Mouse (Mus musculus): ENCODE measurements around the gene Ccdc7a. TPM values are rescaled to one million over a fixed set of nuclear protein-coding genes. Genes with fewer than 3 reads are reported as not detected.

The Ccdc7a gene
- total RNA-seq (2023; ENCODE audit: inconsistent age): not detected in 4 replicates

GRCm38 (mm10) chr8:129065417-129065816, at the start of gene Ccdc7a:
TSS of gene Ccdc7a (minus strand) at chr8:129065517.

DNA sequence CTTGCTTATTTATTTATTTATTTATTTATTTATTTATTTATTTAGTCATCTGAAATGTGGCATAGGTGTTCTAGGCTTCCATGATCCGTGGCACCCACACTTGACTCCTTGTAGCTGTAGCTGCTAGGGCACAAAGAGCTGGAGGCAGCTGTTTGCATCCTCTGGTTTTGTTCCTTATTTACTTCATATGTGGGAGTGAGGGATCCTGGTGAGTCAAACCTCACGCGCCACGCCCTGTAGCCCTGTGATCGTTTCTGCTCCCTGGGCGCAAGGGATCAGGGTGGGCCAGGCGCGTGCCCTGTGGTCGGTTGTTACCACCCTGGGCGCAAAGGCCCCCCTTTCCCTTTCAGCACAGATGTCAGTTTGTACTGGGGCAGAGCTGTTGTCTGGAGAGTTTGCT, 1.5 kb upstream of the Ccdc7a start, which contains the start of gene Ccdc7b:
Gene Ccdc7b, plus strand, starts transcription at position 301 of the 400 bp plus-strand sequence.

GRCm38 (mm10) chr8:128798594-128798993, 266.7 kb downstream of the Ccdc7a start, which contains the start of gene Gm3952:
TSS of gene Gm3952 (minus strand) at chr8:128798694.

DNA sequence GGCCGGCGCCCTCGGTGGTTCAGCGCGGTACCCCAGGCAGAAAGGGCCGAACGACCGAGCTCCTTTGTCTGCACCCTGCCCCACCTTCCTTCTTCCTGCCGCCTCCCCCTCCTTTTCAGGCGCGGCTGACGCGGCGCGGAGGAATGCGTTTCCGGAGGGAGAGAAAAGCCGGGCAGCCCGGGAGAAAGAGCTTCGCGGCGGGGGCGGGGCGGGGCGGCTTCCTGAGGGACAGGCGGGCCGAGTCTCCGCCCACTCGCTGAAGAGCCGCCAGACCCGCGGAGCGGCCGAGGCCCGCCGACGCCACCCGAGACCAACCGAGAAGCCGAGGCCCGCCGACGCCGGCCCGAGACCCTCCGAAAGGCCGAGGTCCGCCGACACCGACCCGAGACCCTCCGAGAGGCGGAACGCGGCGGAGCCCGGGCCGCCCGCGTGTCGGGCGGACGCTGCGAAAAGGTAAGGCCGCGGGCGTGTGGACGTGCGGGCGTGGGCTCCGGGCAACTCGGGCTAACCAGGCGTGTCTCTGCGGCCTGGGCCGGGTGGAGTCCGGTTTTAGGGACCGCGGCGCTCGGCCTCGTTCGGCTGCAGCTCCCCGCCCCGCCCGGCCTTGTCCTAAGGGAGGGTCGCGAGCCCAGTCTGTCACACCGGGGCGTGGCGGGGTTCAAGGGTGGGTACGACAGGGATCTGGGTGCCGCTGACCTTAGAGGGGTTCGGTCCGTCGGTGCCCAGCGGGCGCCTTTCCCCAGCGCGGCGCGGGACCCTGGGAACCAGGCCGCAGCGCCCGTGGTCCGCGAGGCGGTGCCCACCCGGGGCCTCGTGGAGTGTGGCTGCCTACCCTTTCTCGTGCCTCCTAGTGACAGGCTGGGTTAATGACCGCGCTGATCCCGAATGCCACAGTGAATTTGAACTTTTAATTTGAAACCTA, 379.5 kb downstream of the Ccdc7a start, which contains the start of gene Itgb1:
Gene Itgb1, plus strand, starts transcription at position 148 of the 922 bp plus-strand sequence.

Other genes starting within 250 kb of the Ccdc7a start
- gene Ccdc7b, start 1.6 kb upstream of the Ccdc7a start, total RNA-seq (2023; ENCODE audit: inconsistent age): not detected in 4 replicates
- not detected in 4 replicates for gene Gm10999, start 66.1 kb upstream of the Ccdc7a start, total RNA-seq (2023; ENCODE audit: inconsistent age)
- 5.3 to 11.5 TPM (median 9.6 TPM) in 4 replicates for gene 2610044O15Rik8, start 168.9 kb upstream of the Ccdc7a start, total RNA-seq (2023; ENCODE audit: inconsistent age)

All from B cell, adult (primary cell).